7 mouse cellular contexts compared by ENCODE assay signal in genomic region chr13:28419950-28420381, GRCm38 (mm10).
DNase-seq lines count a peak whose midpoint lies in the region; ATAC-seq and TF ChIP-seq lines count a peak whose summit lies in the region.

No protein-coding gene starts in this region.

- peak overlapping the region; percentile 90 for H3K27ac ChIP-seq in hindbrain, postnatal 0 days
- H3K27ac ChIP-seq in midbrain, embryonic 11.5 days (ENCODE audit: low read depth, low read length) = no peak overlapping the region
- H3K27ac ChIP-seq in small intestine, adult 2 months (ENCODE audit: insufficient read depth, low read depth, low read length) = no peak overlapping the region

- no peaks in the 10 kb centered on the region for H3K27me3 ChIP-seq in hindbrain, postnatal 0 days (ENCODE audit: insufficient read depth, low read length)
- no peaks in the 10 kb centered on the region for H3K27me3 ChIP-seq in midbrain, embryonic 11.5 days (ENCODE audit: control insufficient read depth, insufficient read depth, low read length)
- no peaks in the 10 kb centered on the region for H3K27me3 ChIP-seq in small intestine, adult 2 months (ENCODE audit: control insufficient read depth, insufficient read depth, low read length)

- TF ChIP-seq POLR2A in small intestine, adult 2 months (IDR thresholded peaks at IDR 0.05; ENCODE audit: low read depth, low read length) = no peak

- H3K4me1 ChIP-seq in hindbrain, postnatal 0 days (ENCODE audit: insufficient read depth, low read length) = peaks cover 11% of the 10 kb centered on the region; the same call in 1 of the 2 replicates
- H3K4me1 ChIP-seq in midbrain, embryonic 11.5 days (ENCODE audit: control insufficient read depth, insufficient read depth, low read length) = peaks cover 39% of the 10 kb centered on the region
- H3K4me1 ChIP-seq in small intestine, adult 2 months (ENCODE audit: control insufficient read depth, insufficient read depth, insufficient read length, low read length) = no peaks in the 10 kb centered on the region

- peak; percentile 72 for ATAC-seq in hindbrain, postnatal 0 days
- ATAC-seq in midbrain, embryonic 11.5 days (ENCODE audit: low FRiP score) = no peak

- peak overlapping the region; percentile 38 for H3K4me3 ChIP-seq in hindbrain, postnatal 0 days (ENCODE audit: low read length)
- H3K4me3 ChIP-seq in midbrain, embryonic 11.5 days (ENCODE audit: low read depth, low read length) = no peak overlapping the region
- peak overlapping the region; percentile 27 for H3K4me3 ChIP-seq in small intestine, adult 2 months (ENCODE audit: low read depth, low read length)

- peak; percentile 73 for TF ChIP-seq CTCF in hindbrain, postnatal 0 days (IDR thresholded peaks at IDR 0.05; ENCODE audit: low read depth)
- no peak for TF ChIP-seq CTCF in small intestine, adult 2 months (IDR thresholded peaks at IDR 0.05; ENCODE audit: extremely low read depth, insufficient read length, insufficient replicate concordance, low read depth, low read length)

- H3K9ac ChIP-seq in hindbrain, postnatal 0 days (replicated peaks; ENCODE audit: low read length) = peak overlapping the region; percentile 45
- H3K9ac ChIP-seq in midbrain, embryonic 11.5 days (ENCODE audit: low read length) = no peak overlapping the region

- H3K36me3 ChIP-seq in hindbrain, postnatal 0 days (ENCODE audit: insufficient read depth, low read length) = no peaks in the 10 kb centered on the region
- no peaks in the 10 kb centered on the region for H3K36me3 ChIP-seq in midbrain, embryonic 11.5 days (ENCODE audit: control insufficient read depth, insufficient read depth, low read length)
- no peaks in the 10 kb centered on the region for H3K36me3 ChIP-seq in small intestine, adult 2 months (ENCODE audit: control insufficient read depth, insufficient read depth, low read length)

- no peaks in the 10 kb centered on the region for H3K9me3 ChIP-seq in hindbrain, postnatal 0 days (ENCODE audit: low read length)
- no peaks in the 10 kb centered on the region for H3K9me3 ChIP-seq in midbrain, embryonic 11.5 days (ENCODE audit: control insufficient read depth, low read length)

- DNase-seq in ZHBTc4 (ENCODE audit: low read depth, low spot score) = peak; percentile 12
- DNase-seq in cerebellum, adult 9-10 months = peak; percentile 76
- DNase-seq in gastrocnemius, postnatal 10 days = peak; percentile 37
- DNase-seq in hindbrain, postnatal 0 days (ENCODE audit: low spot score) = peak; percentile 89
- DNase-seq in left cerebral cortex, adult 9 months (ENCODE audit: low spot score in 2 of 2) = peak; percentile 77 to 90
- DNase-seq in midbrain, embryonic 11.5 days (ENCODE audit: low spot score, missing footprints) = peak; percentile 87

- peak overlapping the region; percentile 66 for H3K4me2 ChIP-seq in hindbrain, postnatal 0 days (ENCODE audit: low read depth, low read length)
- H3K4me2 ChIP-seq in midbrain, embryonic 11.5 days = no peak overlapping the region

- WGBS in hindbrain, postnatal 0 days = 9% methylated on average over 16 of the region's 16 CpGs
- WGBS in midbrain, embryonic 11.5 days = 75% methylated on average over 16 of the region's 16 CpGs
- 73% methylated on average over 16 of the region's 16 CpGs for WGBS in small intestine, adult 2 months

Comparison
In these comparisons a context has a peak if more than half of its experiments do, and no peak if none do; other contexts are left out.
1. DNase-seq: peak in every context shown above with its lines; median percentile 89 in hindbrain, postnatal 0 days; 87 in midbrain, embryonic 11.5 days; 84 in left cerebral cortex, adult 9 months; 76 in cerebellum, adult 9-10 months; 37 in gastrocnemius, postnatal 10 days; 12 in ZHBTc4.